Mouse (Mus musculus): ENCODE data around the gene Usp35. TPM values are rescaled to one million over a fixed set of nuclear protein-coding genes. Genes with fewer than 3 reads are reported as not detected.

Usp35 gene
- polyA plus RNA-seq, 1 experiment = 3.6 TPM

- Histone ChIP-seq H3K4me1 (ENCODE audit: control insufficient read depth, insufficient read depth, low read length) (no peaks in the 10 kb centered on the region), H3K27me3 (ENCODE audit: control insufficient read depth, insufficient read depth, low read length) (no peaks in the 10 kb centered on the region), H3K36me3 (ENCODE audit: control insufficient read depth, insufficient read depth, low read length) (peaks cover 2% of the 10 kb centered on the region), H3K27ac (ENCODE audit: control insufficient read depth, insufficient read depth, low read depth, low read length) (no peak overlapping the region), H3K4me3 (ENCODE audit: control insufficient read depth, low read depth, low read length) (peak overlapping the region; percentile 49)
- TF ChIP-seq CTCF (IDR thresholded peaks at IDR 0.05; ENCODE audit: control insufficient read depth, insufficient read depth, insufficient replicate concordance, low read depth, low read length) (no peak), POLR2A (IDR thresholded peaks at IDR 0.05; ENCODE audit: control insufficient read depth, low read depth, low read length) (no peak)
These were observed 26.6 kb downstream of the Usp35 start for GRCm38 (mm10) chr7:97305206-97305605.

DNA sequence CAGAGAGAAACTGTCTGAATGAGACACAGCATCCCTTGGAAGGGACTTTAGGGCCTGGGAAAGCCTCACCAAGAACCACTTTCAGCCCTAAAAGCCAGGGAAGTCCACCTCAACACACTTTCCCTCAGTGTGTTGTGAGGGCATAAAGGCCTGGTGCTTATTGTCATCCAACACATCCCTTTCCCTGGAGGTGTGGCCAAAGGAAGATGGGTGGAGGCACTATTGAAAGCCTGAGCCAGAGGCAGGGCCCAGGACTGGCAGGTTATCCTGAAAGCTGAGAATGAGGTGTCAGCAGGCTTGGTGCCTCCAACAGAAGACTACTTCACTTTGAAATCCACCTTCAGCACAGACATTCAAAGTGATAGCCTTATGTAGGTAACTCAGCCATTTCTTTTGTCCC lies 27.3 kb downstream of the Usp35 start:
- H3K4me3 ChIP-seq (ENCODE audit: control insufficient read depth, low read depth, low read length) = peak overlapping the region; percentile 49
- H3K36me3 ChIP-seq (ENCODE audit: control insufficient read depth, insufficient read depth, low read length) = peaks cover 3% of the 10 kb centered on the region
- no peaks in the 10 kb centered on the region for H3K4me1 ChIP-seq (ENCODE audit: control insufficient read depth, insufficient read depth, low read length)

GRCm38 (mm10) chr7:97303614-97304013 lies 28.2 kb downstream of the Usp35 start:
- TF ChIP-seq POLR2A (IDR thresholded peaks at IDR 0.05; ENCODE audit: control insufficient read depth, low read depth, low read length) (no peak), CTCF (IDR thresholded peaks at IDR 0.05; ENCODE audit: control insufficient read depth, insufficient read depth, insufficient replicate concordance, low read depth, low read length) (no peak)
- Histone ChIP-seq H3K4me1 (ENCODE audit: control insufficient read depth, insufficient read depth, low read length) (no peaks in the 10 kb centered on the region), H3K36me3 (ENCODE audit: control insufficient read depth, insufficient read depth, low read length) (peaks cover 3% of the 10 kb centered on the region), H3K4me3 (ENCODE audit: control insufficient read depth, low read depth, low read length) (peak overlapping the region; percentile 49; the same call in 1 of the 2 replicates), H3K27me3 (ENCODE audit: control insufficient read depth, insufficient read depth, low read length) (no peaks in the 10 kb centered on the region), H3K27ac (ENCODE audit: control insufficient read depth, insufficient read depth, low read depth, low read length) (no peak overlapping the region)

More for the DNA sequence above, 27.3 kb downstream of the Usp35 start:
- TF ChIP-seq POLR2A (IDR thresholded peaks at IDR 0.05; ENCODE audit: control insufficient read depth, low read depth, low read length) (no peak; the same call in 1 of the 2 replicates), CTCF (IDR thresholded peaks at IDR 0.05; ENCODE audit: control insufficient read depth, insufficient read depth, insufficient replicate concordance, low read depth, low read length) (no peak)
- H3K27ac ChIP-seq (ENCODE audit: control insufficient read depth, insufficient read depth, low read depth, low read length) = peak overlapping the region; percentile 45; the same call in 1 of the 2 replicates
- H3K27me3 ChIP-seq (ENCODE audit: control insufficient read depth, insufficient read depth, low read length) = no peaks in the 10 kb centered on the region

DNA sequence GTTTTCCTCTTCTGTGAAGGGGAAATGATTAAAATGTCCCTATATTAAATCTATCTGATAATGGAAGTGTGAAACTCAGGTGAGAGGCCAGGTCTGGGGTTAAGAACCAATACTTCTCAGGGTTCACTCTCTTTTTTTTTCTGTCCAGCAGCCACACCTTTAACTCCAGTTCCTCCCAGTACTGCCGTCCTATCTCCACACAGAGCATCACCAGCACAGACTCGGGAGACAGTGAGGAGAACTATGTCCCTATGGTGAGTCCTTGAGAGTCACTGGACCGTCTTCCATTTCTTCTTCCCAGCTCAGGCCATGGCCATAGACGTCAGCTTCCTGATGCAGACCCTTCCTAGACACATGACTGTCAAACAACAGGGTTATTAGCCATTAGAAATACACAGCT lies 28.9 kb downstream of the Usp35 start:
- Histone ChIP-seq H3K27ac (ENCODE audit: control insufficient read depth, insufficient read depth, low read depth, low read length) (no peak overlapping the region), H3K4me1 (ENCODE audit: control insufficient read depth, insufficient read depth, low read length) (no peaks in the 10 kb centered on the region), H3K36me3 (ENCODE audit: control insufficient read depth, insufficient read depth, low read length) (peaks cover 3% of the 10 kb centered on the region), H3K27me3 (ENCODE audit: control insufficient read depth, insufficient read depth, low read length) (no peaks in the 10 kb centered on the region), H3K4me3 (ENCODE audit: control insufficient read depth, low read depth, low read length) (no peak overlapping the region)
- TF ChIP-seq CTCF (IDR thresholded peaks at IDR 0.05; ENCODE audit: control insufficient read depth, insufficient read depth, insufficient replicate concordance, low read depth, low read length) = no peak
- TF ChIP-seq POLR2A (IDR thresholded peaks at IDR 0.05; ENCODE audit: control insufficient read depth, low read depth, low read length) = no peak

GRCm38 (mm10) chr7:97302261-97302660 lies 29.6 kb downstream of the Usp35 start:
- Histone ChIP-seq H3K36me3 (ENCODE audit: control insufficient read depth, insufficient read depth, low read length) (peaks cover 3% of the 10 kb centered on the region), H3K4me3 (ENCODE audit: control insufficient read depth, low read depth, low read length) (no peak overlapping the region), H3K27me3 (ENCODE audit: control insufficient read depth, insufficient read depth, low read length) (no peaks in the 10 kb centered on the region), H3K27ac (ENCODE audit: control insufficient read depth, insufficient read depth, low read depth, low read length) (no peak overlapping the region), H3K4me1 (ENCODE audit: control insufficient read depth, insufficient read depth, low read length) (no peaks in the 10 kb centered on the region)
- TF ChIP-seq POLR2A (IDR thresholded peaks at IDR 0.05; ENCODE audit: control insufficient read depth, low read depth, low read length) (no peak), CTCF (IDR thresholded peaks at IDR 0.05; ENCODE audit: control insufficient read depth, insufficient read depth, insufficient replicate concordance, low read depth, low read length) (no peak)

DNA sequence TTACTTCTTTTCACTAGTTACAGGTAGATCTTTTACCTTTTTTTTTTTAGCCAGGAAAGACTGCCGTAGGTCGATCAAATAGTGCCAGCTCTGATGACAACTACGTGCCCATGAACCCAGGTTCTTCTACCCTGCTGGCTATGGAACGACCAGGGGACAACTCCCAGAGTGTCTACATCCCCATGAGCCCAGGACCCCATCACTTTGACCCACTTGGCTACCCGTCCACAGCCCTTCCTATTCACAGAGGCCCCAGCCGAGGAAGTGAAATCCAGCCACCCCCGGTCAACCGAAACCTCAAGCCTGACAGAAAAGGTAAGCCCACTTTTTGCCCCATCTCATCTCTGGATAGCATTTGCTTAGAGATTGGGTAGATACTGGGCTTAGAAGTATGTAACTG lies 30.5 kb downstream of the Usp35 start:
- H3K36me3 ChIP-seq (ENCODE audit: control insufficient read depth, insufficient read depth, low read length) = peaks cover 3% of the 10 kb centered on the region
- no peak overlapping the region for H3K4me3 ChIP-seq (ENCODE audit: control insufficient read depth, low read depth, low read length)
- no peak overlapping the region for H3K27ac ChIP-seq (ENCODE audit: control insufficient read depth, insufficient read depth, low read depth, low read length)
- H3K27me3 ChIP-seq (ENCODE audit: control insufficient read depth, insufficient read depth, low read length) = no peaks in the 10 kb centered on the region
- TF ChIP-seq CTCF (IDR thresholded peaks at IDR 0.05; ENCODE audit: control insufficient read depth, insufficient read depth, insufficient replicate concordance, low read depth, low read length) = no peak
- no peaks in the 10 kb centered on the region for H3K4me1 ChIP-seq (ENCODE audit: control insufficient read depth, insufficient read depth, low read length)

- Histone ChIP-seq H3K4me3 (ENCODE audit: control insufficient read depth, low read depth, low read length) (no peak overlapping the region), H3K36me3 (ENCODE audit: control insufficient read depth, insufficient read depth, low read length) (peaks cover 3% of the 10 kb centered on the region), H3K4me1 (ENCODE audit: control insufficient read depth, insufficient read depth, low read length) (no peaks in the 10 kb centered on the region), H3K27me3 (ENCODE audit: control insufficient read depth, insufficient read depth, low read length) (no peaks in the 10 kb centered on the region), H3K27ac (ENCODE audit: control insufficient read depth, insufficient read depth, low read depth, low read length) (no peak overlapping the region)
- TF ChIP-seq POLR2A (IDR thresholded peaks at IDR 0.05; ENCODE audit: control insufficient read depth, low read depth, low read length) = no peak
- no peak for TF ChIP-seq CTCF (IDR thresholded peaks at IDR 0.05; ENCODE audit: control insufficient read depth, insufficient read depth, insufficient replicate concordance, low read depth, low read length)
These were observed 30.9 kb downstream of the Usp35 start for GRCm38 (mm10) chr7:97300914-97301313.

GRCm38 (mm10) chr7:97298943-97299342 lies 32.9 kb downstream of the Usp35 start:
- H3K4me3 ChIP-seq (ENCODE audit: control insufficient read depth, low read depth, low read length) = no peak overlapping the region
- H3K27me3 ChIP-seq (ENCODE audit: control insufficient read depth, insufficient read depth, low read length) = no peaks in the 10 kb centered on the region
- H3K36me3 ChIP-seq (ENCODE audit: control insufficient read depth, insufficient read depth, low read length) = peaks cover 3% of the 10 kb centered on the region
- no peaks in the 10 kb centered on the region for H3K4me1 ChIP-seq (ENCODE audit: control insufficient read depth, insufficient read depth, low read length)
- H3K27ac ChIP-seq (ENCODE audit: control insufficient read depth, insufficient read depth, low read depth, low read length) = no peak overlapping the region
- TF ChIP-seq POLR2A (IDR thresholded peaks at IDR 0.05; ENCODE audit: control insufficient read depth, low read depth, low read length) = no peak
- TF ChIP-seq CTCF (IDR thresholded peaks at IDR 0.05; ENCODE audit: control insufficient read depth, insufficient read depth, insufficient replicate concordance, low read depth, low read length) = no peak

All from testis, adult 2 months (tissue).